Mouse (Mus musculus): ENCODE measurements at regions not wholly inside any gene's neighbourhood (a gene's known extent, or its start where the extent isn't known, plus 50 kb on each side); places are given as distances from the start of the nearest gene placed in this dataset.

DNA sequence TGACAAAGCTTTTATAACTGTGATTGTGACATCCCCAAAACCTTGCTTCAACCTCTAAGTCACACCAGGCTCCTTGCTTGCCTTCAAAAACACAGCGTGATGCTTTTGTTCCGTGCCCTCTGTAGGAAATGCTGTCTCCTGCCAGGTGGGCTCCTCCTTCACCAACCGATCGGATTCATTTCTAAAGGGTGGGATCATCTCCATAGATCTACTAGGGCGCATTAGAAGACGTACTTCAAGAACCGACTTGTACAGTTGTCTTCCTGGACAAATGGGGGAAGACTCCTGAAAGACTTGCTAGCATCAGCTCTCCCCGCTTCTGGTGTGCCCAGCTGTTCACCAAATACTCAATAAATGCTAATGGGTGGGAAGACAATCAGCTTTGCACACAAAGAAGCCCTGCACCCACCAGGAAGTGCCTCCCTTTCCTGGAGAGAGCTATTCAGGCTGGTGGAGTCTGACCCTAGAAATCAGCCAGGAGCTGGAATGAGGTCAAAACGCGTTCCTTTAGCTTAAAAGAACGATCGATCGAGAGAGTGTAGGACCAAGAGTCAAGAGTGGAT, 53.0 kb downstream of the Hoxa1 start:
- no peak for DNase-seq (ENCODE audit: low spot score in 2 of 2)

DNA sequence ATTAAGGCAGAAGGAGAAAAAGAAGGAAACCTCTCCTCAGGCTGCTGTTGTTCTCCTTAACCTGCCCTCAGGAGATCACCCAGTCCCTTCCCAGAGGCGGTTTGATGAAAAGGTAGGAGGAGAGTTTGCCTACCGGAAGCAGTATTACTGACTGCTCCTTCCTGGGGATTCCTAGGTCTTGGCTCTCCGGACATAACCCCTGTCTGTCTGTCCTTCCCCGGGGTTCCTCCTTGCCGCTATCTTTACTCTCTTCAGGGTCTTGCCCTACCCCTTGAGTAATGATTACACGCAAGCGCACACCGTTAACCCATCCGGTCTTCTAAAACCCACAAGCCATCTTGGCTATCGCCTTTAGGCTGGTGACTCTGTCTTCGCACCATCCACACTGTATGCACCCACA, 54.0 kb downstream of the Hoxa1 start:
- no peak for DNase-seq (ENCODE audit: low spot score in 2 of 2)

DNA sequence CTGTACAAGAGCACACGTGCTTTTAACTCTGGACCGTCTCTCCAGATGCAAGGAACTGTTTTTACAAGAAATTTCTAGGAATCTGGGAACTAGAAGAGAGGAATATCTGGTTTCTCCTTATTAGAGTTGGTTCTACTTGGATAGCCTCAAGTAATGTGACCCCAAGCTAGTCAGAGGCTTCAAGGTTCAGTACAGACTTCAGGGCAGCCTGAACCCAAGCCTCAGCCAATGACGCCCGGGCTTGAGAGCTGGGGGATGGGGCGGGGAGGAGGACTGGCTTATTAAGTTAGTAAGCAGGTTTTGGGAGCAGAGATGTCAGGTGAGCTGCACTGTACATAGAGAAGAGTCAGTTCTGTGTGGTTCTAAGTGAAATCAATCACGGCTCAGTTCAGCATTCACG, 54.5 kb downstream of the Hoxa1 start:
- no peak for DNase-seq (ENCODE audit: low spot score in 2 of 2)

DNA sequence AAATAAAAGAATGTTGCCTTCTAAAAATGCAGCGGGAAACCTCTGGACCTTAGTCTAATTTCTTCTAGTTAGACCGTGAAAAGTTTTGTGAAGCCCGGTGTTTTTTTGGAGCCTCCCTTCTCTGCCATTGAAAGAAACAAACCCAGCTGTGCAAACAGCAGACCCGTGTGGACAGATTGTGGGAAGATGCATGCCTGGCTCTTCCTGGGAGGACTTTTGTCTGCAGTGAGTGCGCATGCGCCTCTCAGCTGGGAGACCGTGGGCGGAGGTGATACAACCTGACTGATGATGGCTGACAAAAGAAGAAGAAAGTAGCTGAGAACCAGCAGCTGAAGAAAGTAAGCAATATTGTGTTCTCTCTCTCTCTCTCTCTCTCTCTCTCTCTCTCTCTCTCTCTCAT, 55.4 kb downstream of the Hoxa1 start:
- DNase-seq (ENCODE audit: low spot score in 2 of 2) = no peak

DNA sequence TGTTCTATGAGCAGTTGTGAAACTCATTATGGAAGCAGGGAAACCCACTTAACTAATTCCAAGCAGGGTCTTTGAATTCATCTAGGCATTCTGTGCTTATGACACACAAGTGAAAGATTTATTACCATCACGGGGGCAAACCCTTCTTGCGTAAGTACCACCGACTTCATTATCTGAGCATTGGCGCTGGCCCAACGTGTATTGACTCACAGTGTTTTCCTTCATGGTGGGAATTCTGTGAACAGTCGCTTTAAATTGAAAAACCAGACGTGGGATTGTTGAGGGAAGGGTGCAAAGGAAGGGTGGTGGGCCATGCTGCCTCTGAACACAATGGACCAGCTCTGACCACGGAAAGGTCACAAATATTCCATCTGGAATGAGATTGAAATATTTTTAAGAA, 55.9 kb downstream of the Hoxa1 start:
- no peak for DNase-seq (ENCODE audit: low spot score in 2 of 2)

DNA sequence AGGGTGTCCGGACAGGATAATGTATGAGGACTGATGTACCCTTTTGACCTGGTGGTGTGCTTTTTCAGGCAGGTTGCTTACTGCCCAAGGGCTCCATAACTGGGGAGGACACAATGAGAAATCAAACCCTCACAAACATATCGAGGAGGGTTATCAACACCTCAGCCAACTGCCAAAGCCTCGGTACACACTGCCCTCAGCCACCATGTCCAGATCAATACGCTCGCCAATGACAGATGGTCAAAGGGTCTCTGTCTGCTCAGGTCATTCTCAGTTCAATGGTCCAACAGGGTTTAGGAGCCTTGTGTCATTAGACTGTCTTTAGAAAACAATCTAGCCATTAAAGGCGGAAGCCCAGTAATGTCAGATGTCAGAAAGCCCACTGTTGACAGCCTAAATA, 56.9 kb downstream of the Hoxa1 start:
- no peak for DNase-seq (ENCODE audit: low spot score in 2 of 2)

DNA sequence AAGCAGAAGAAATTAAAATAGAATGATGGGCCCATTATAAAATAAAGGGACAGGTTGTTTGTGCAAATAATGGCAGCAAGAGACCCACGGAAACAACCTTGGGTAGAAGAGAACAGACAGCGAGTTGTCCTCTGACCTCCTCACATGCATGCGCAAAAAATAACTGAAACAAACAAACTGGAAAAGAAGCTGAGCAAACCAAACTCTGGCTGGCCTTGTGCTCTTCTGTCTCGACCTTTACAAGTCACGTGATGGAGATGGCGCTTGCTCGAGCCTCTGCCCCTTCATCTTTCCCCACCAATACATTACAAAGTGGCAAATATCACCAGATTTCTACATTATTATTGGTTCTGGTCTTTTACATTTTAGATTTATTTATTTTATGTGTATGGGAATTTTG, 59.3 kb downstream of the Hoxa1 start:
- no peak for DNase-seq (ENCODE audit: low spot score in 2 of 2)

DNA sequence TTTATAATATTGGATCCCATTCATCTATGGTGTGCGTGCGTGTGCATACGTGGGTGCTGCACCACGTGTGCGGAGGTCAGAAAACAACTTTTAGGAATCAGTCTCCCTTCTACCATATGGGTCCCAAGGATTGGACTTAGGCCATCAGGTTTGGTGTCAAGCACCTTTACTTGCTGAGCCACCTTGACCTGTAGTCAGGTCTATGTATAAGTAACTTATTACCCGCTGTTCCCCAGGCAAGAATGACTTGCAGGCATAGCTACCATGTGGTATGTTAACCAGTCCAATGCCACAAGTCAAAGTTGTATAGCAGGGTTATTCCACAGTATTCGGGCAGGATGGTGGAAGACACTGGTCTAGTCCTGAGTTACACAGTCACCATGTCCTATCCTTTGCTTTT, 62.5 kb downstream of the Hoxa1 start:
- no peak for DNase-seq (ENCODE audit: low spot score in 2 of 2)

DNA sequence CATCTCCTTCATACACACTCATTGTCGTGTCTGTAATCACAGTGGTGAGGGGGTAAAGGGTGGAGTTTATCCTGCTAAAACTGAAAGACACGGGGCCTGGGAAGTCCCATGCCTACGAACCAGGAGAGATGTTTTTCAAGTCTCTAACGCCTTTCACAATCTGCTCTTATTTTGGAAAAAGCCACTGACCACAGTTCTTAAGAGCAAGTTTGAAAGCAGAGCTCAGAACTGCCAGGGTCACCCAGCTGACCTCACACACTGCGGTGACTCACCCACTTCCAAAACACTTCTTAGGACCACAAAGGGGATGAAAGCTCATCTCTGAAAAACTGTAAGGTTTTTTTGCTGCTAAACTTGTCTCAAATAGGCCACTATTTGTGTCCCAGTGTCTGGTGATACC, 66.7 kb downstream of the Hoxa1 start:
- DNase-seq (ENCODE audit: low spot score in 2 of 2) = no peak

DNA sequence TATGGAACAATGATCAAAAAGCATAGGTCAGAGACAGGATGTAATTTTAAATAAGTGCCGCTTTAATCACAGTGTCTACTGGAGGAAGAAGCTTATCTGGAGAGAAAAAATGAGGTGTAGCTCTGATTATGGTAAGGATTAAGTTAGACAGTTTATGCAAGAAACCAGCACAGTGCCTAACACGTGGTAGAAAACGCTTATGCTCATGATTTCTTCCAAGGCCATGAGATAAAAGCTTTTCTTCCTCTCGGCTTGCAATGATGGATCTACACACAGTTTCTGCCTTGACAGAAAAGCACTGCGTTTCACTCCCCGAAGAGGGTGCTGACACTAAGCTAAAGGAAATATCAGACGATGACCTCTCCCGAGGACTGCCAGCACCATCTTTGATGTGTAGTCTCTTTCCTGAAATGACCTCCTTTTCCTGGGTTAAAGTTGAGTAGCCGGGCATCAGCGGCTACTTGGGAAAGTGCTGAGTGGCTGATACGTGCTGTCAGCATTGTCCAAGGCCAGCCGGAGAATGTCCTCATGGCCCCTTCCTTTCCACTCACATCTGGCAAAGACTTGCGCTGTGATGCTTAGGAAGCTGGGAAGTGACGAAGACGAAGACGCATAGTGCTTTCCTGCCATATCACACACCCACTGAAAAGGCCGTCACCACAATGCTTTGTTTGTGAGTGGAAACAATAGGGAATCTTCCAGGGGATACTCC, 72.0 kb downstream of the Hoxa1 start:
- DNase-seq (ENCODE audit: low spot score in 2 of 2) = no peak

DNA sequence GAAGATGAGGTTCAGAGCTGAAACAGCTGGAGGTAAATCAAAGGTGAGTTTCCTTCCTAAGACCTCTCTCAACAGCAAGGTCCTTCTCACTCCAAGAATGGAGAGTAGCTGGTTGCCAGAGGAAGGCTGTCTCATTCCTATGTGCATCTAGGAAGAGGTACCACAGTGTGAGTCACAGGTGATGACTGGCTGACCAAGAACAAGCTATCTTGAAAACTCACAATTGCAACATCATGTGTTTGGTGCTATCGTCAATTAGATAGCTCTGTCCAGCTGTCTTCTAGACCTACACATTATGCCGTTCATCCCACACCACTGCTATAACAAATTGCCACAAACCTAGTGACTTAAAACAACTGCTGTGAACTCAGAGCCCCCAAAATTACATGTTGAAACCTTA, 72.3 kb upstream of the Skap2 start:
- DNase-seq (ENCODE audit: low spot score in 2 of 2) = no peak

DNA sequence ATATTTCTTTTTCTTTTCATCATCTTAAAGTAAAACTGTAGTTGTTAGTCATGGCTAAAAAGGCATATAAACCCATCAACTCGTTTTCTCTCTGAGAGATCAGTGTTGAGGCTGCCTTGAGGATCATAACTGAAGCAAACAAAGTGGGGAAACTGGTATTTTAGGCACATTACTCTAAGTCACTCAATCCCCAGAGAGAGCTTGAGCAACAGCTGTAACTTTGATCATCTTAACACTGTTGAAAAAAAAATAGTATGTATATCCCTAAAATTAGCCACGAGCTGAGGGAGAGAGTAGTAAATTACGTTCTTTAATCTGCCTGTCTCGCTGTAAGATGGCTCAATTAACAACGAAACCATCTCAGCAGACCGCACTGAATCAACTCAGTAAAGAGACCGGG, 67.2 kb upstream of the Skap2 start:
- no peak for DNase-seq (ENCODE audit: low spot score in 2 of 2)

DNA sequence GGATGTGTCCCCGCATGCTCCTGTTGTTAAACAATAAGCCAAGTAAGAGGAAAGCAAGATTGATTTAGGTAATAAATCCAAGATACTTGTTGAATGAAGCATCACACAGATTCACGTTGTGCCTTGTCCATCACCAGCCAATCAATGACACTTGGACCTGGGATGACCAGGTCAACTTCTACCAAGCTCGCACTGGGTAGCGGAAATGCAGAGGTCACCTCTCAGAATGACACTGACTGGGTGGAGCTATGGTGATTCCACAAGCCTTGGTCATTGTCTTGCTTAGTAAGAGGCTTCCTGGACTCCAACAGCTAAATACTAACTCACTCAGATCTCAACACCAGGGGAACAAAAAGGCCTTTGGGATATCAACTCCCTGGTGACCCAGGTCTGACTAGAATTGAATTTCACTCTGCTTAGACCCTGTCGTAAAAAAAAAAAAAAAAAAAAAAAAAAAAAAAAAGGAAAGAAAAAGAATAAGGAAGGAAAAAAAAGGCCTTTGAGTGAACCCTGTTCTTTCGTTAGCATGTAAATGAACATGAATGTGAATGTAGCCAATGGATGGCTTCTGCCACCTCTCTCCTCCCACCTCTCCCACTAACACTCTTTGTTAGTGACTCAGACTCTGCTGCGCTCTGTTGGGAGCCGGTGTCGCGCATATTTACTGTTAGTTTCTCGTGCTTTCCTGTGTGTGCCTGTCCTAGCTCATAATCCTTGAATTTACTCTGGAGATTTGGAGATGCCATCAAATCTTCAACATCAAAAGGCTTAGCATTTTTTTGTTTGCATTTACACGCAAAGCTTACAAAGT, 66.4 kb upstream of the Skap2 start:
- no peak for DNase-seq (ENCODE audit: low spot score in 2 of 2)

DNA sequence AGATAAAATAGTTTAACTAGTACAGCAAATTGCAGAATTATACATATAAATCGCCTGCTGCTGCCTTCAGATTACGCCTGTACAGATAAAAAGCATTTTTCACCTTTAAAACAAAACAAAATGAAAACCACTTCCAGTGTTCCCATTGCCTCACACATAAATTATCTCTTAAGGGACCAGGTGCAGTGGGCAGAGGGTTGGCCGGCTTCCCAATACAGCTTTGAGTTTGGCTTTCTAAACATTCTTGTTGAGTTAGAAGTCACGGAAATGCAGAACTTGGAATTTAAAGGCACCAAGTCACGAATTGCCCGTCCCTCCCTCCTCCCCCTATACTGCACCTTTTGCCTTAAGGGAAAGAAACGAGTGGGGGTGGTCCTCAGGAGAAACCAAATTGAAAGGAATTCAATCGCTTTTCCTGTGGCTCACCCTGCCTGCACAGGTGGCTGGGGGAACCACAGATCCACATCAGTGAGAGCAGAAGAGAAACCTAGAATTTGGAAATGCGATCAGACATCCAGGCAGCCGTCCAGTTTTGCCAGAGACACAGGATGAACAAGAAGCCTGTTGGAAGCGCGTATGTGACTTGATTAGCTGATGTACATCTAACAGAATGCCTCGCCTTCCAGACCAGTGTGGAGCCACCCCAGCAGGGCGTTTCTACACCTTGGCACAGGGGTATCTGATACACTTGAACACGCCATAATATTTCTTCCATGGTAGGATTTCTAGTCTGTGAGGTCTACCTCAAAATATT, 64.0 kb upstream of the Skap2 start:
- DNase-seq (ENCODE audit: low spot score in 2 of 2) = no peak

DNA sequence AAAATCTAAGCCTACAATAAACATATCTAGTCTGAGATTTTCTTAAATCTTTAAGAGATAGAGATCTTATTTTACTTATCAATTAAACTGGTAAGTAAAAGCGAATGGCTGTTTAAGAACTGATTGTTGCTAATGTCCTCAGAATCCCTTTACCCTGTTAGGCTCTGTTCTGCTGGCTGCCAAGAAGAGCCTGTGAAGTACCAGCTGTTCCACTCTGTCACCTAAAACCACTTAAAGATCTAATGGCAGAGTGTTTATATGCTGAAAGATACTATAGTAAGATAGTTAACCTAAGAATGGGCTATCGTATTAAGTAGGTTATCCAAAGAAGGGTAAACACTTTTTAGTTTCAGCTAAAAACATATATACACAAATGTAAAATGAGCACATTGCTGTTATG, 62.6 kb upstream of the Skap2 start:
- DNase-seq (ENCODE audit: low spot score in 2 of 2) = no peak

DNA sequence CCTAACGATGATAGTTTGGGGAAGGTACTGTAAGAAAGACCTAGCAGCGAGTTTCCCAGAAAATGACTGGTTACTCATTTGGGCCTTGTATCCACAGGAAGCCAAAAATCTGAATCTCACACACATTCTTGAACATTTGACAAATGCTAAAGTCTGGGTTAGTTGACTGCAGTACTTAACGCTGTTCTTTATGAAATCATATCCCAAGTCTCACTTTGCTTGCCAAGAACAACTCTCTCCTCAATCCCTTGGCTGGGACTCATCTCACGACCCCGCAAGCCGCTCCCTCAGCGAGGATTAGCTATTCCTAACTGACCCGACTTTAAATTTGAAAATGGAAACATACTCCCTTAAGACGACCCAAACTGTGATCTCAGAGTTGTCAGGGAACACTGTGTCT, 54.8 kb upstream of the Skap2 start:
- DNase-seq (ENCODE audit: low spot score in 2 of 2) = no peak

DNA sequence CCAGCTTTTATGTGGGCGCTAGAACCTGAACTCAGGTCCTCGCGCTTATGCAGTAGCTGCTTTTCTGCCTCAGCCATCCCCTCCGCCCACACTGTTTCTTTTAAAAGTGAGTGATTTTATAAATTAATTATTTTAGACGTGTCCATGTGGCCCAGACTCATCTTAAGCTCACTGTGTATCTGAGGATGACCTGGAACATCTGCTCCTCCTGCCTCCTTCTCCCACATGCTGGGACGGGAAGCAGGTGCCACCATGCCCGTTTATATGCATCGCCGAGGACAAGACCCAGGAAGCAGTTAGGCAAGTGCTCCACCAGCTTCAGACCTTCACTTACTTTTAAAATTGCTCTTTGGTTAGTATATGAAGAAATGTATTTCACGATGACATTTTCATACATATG, 53.3 kb upstream of the Skap2 start:
- no peak for DNase-seq (ENCODE audit: low spot score in 2 of 2)

DNA sequence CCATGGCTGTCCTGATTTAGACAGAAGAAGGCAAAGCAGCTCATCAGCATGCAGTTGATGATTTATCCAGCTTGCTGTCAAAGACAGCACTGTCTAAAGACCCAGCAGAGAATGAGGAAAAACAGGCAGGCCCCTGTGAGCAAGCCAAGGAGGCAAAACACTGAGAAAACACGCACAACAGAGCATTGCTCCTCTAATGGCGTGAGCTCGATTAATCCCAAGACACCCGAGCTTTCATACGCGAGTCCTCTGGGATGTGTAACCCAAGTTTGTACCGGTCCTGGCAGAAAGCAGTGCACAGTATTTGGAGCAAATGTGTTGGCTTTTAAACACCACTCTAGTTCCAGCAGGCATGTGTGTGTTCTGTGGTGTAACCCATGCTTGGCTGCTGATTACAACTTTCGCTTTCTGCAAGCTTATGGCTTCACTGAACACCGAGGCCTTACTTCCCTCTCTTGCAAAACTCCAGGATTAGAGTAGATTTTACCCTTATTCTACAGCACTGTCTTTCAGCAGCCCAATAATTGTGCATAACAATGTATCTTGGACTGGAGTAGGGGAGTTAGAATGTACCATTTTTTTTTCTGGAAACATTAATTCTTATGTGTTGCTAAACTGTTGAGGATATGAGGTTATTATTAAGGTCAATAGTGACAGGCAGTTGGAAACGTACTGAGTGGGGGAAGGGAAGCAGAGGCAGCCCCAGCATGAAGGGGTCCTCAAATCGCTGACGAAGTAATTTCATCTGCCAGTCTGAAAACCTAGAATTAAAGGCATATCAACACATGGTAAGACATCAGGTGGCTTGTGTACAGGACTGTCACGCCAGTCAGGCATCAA, 52.0 kb upstream of the Skap2 start:
- DNase-seq (ENCODE audit: low spot score in 2 of 2) = peak; percentile 12 to 28

Measured in left cerebral cortex, adult 8-10 months (tissue).